Mouse (Mus musculus) lung, postnatal 14 days (tissue): Measurements from ENCODE around the gene Zfyve9.
"Not testable (repeated sequence)": the region's sequence is repeated elsewhere in the genome, so short reads cannot be mapped to it uniquely, and the experiment has no call there.

ENCODE experiments used
- DNase-seq: peaks from one replicate; pipeline ENCODE4 v3.0.0; 2021

Zfyve9 gene

DNA sequence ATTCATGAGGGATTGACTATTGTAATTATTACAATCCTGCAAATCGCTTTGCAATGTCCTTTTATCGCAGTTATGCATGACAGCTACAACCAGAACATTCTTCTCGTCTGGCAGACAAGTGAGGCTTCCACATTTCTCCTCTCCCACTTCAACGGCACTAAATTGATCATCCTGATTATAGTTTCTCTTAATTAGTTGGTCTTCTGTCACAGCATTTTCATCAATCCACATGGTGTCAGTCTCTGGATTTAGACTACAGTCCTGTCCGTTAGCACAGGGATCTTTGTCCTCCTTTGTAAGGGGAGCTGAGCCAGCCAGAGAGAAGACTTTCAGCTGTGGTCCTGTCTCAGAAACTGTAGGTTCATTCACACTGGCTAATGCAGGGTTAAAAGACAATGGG lies 61.2 kb downstream of the Zfyve9 start, which contains the start of gene 3110021N24Rik:
TSS of gene 3110021N24Rik (plus strand) at position 301 of the 400 bp plus-strand sequence.
- no peak for DNase-seq

DNA sequence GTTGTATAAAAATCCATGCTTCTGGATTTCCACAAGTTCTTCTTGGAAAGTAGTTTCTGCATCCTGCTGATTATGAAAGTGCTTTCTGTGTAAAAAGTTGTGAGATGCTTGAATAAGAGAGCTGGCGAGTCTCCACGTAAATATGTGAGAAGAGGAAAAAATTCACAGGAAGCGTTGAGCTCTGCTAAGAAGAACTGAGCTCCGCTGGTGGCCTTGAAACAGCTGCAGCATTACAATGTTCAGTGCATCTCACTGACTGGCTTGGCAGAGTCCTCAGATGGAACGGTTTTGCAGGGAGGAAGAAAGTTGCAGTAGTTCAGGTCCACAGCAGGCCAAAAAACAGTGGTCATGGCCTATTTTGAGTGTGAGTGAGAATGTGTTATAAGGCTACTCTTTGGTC lies 72.4 kb downstream of the Zfyve9 start:
- peak; percentile 4 for DNase-seq

DNA sequence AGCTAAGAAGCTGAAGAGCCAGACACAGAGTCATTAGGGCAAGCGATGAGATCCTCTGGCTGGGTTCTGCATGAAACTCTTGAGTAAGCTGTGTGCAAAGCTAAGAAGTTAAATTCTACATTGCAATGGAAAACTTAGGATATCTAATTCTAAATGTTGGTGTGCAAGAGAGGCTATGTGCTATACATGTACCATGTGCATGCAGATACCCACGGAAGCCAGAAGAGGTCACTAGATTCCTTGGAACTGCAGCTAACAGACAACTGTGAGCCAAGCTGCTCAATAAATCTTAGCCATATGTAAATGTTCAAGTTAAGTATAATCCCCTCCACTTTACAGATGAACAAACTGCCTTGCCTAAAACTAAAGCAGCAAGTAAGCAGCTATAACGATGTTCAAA lies 83.7 kb downstream of the Zfyve9 start:
- DNase-seq = peak; percentile 18

DNA sequence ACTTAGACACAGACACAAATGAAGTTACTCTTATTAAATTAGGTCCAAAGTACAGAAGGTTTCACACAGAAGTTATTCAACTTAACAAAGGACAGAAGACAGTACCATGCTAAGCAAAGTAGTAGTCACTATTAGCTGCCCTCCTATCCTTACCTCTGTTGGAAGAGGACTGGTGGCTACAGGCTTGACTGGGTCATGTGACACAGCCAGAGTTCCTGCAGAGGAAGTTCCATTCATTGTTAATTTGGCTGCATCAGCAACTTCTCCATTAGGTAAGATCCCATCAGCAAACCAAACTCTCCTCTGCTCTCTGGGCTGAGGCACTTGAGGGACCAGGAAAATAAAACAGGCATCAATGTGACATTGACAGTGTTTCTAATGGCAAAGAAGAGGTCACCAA lies 89.1 kb downstream of the Zfyve9 start:
- DNase-seq = no peak

DNA sequence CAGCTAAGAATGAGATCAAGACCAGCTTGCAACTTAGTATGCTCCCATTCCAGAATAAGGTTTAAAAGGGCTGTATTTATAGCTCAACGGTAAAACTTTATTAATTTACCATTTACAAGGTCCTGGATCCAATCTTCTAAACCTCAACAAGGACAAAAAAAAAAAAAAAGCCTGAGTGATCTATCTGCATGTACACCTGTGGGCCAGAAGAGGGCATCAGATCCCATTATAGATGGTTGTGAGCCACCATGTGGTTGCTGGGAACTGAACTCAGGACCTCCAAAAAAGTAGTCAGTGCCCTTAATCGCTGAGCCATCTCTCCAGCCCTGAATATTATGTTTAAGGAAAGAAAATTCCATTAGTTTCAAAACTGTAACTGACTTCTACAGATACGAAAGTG lies 90.1 kb downstream of the Zfyve9 start:
- no peak for DNase-seq

DNA sequence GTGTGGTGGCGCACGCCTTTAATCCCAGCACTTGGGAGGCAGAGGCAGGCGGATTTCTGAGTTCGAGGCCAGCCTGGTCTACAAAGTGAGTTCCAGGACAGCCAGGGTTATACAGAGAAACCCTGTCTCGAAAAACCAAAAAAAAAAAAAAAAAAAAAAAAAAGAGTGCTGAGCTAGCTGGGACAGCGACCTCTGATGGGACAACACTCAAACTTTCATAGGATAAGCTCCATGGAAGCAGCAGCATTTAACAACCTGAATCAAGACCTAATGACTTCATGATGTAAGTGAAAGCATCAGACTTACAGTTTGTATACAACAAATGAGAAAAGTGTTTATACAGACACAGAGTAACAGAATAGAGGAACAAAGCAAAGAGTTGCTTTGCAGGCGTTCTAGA lies 93.5 kb downstream of the Zfyve9 start:
- DNase-seq = not testable (repeated sequence)

DNA sequence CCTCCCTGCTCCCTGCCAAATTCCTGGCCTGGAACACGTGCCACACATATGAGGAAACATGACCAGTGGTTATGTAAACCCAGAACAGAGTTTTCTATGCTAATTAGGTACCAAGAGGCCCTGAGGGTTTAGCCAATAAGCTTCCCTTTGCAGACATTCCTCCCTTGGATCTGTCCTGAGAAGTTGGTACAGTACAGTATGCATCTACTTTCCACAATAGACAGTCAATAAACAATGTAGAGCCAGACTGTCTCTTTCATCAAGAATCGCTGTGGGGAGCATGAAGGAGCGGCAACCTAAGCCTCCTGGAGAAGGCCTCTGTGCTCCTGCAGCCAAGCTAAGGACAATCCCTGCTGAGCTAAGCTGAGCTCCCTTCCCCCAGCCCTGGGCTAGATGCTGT lies 94.4 kb downstream of the Zfyve9 start:
- no peak for DNase-seq

DNA sequence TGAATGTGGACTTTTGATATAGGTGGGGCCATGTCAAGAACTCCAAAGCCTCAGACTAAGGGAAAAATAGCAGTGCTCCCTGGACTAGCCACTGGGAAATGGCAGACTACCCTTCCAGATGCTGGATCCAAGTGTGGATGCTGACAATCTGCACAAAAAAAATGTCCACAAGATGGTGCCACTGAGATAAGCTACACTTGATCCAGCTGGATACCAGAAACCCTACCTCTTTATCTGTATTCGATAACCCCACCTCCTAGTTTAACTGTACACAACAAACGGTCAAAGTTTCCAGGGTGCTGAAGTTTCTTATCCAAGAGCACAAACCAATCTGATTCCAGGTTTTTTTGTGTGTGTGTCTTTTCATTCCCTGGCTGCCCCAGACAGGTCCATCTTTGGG lies 116.2 kb downstream of the Zfyve9 start:
- DNase-seq = peak; percentile 6

DNA sequence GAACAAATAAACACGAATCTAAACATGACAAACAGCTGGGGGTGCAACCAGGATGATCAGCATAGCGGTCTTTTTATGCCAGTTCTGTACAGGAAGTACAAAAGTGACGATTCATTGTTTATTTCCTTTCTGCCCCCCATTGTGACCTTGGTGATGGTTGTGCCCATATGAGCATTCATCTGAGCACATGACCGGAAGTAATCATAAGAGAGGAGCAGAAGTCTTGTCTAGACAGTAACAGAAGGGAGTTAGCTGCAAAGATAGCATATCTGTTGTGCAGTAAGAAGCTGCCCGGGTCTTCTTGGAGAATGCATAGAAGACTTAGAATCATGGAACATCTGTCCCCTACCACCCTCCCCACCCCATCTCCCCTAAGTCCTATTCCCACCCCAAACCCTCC lies 141.8 kb downstream of the Zfyve9 start:
- no peak for DNase-seq

DNA sequence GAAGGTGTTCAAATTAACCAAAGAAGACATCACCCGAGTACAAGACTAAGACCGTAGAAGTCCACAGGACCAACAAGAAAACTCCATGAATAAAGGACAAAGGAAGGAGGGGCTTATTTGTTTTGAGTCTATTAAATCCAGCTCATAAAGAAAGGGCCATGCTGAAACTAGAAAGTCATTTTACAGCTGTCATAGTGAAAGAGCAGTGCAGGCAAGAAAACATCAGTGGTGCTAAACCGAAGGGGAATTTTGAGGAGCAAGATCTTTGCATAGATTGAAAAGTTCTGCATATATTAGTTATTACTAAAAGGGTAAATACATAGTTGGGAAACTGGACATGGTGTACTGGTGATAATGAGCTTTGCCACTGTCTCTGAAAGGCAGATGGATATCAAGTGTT lies 142.9 kb downstream of the Zfyve9 start:
- DNase-seq = no peak

DNA sequence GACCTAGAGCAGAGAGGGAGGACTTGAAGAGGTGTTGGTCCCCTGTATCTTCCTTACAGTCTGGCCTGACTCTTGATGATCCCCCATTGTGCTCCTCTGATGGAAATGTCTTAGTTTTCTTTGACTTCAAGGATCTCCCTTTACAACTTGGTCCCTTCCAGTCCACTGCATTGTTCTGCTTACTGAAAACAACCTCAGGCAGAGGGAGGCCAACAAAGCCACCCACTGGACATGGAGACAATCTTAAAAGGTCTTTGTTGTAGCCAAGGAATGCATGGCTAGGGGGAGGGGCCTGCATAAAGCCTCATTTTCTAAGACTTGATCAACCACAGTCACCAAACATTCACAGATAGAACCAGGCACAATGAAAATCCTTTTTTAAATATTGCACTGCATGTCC lies 145.5 kb downstream of the Zfyve9 start:
- DNase-seq = no peak

DNA sequence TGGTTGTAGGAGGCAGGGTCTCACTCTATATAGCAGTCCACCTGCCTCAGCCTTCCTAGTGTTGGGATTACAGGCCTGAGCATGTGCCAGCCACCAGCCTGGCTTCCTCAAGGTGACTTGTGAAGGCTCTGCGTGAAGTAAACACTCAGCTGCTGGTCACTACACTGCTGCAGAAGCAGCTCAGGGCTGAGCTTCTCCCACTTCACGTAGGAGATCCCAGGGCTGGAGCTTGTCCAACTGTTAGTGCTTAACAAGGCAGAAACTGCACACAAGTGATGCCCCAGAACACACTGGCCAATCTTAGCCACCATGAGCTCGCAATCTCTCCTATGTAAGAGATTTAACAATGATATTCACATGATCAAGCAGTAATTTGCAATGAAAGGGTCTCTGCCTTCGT lies 145.9 kb downstream of the Zfyve9 start:
- DNase-seq = no peak

DNA sequence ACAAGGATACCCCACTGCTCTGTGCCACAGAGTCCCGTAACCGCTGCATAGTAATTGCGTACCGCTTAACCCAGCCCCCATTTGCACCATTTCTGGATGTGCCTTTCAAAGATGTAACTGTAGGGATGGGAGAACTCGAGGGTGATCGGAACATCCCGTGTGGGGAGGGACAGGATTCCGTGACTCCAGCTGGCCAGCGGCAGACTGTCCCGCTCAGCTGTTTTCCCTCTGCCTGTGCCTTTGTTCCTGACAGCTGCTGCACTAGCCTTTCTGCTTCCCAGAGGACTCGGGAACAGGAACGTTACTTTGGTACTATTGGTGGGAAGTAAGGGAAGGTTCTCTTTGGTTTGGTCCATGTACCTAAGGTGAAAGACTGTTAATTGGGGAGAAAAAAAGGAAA lies 146.9 kb downstream of the Zfyve9 start:
- no peak for DNase-seq

DNA sequence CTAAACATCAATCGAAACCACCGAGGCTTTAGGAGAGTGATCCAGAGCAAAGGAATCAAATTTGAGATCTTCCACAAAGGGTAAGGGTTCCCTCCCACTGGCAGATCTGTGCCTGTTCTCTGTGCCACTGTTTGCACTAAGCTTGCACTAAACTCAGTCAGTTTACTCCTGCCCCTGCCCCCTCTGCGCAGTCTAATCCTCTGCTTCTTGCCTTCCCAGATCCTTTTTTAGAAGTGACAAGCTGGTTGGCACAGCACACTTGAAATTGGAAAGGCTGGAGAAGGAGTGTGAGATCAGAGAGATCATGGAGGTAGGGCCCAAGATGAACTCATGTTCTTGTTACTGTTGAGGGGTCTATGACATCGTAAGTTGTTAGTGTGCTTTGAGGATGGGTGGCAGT lies 149.0 kb downstream of the Zfyve9 start:
- DNase-seq = no peak

DNA sequence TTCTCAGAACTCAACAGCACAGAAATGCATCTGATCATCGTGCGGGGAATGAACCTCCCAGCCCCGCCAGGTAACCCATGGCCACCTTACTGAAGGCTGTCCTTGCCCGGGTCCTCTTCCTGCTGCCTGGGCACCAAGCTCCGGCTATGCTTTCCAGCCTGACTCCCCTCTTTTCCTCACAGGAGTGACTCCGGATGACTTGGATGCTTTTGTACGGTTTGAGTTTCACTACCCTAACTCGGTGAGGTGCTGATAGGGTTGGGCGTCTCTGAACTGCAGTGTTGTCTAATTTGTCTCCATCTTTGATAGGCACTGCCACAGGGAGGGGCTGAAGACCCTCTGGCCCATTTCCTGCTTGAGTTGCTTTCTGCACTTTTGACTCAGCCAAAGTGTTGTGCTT lies 150.5 kb downstream of the Zfyve9 start:
- DNase-seq = no peak

DNA sequence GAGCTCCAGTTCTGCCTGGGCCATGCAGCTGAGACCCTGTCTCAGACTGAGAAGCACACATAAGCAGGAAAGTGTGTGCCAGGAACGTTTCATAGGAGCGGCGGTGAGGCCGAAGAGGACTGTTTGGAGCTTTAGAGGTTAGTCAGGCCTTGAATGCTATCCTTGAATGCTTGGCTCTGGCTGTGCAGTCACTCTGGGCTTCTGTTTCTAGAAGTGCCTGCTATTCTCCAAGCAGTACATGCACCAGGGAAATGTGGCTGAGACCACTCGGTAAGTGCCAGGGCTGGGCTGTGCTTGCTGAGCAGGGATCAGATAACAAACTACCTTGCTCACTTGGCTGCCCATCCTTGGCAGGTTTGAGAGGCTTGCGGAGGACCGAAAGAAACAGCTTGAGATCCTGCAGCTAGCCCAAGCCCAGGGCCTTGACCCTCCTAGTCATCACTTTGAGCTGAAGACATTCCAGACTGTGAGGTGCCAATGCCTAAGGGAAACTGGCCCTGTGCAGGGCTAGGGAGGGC lies 151.2 kb downstream of the Zfyve9 start:
- no peak for DNase-seq

DNA sequence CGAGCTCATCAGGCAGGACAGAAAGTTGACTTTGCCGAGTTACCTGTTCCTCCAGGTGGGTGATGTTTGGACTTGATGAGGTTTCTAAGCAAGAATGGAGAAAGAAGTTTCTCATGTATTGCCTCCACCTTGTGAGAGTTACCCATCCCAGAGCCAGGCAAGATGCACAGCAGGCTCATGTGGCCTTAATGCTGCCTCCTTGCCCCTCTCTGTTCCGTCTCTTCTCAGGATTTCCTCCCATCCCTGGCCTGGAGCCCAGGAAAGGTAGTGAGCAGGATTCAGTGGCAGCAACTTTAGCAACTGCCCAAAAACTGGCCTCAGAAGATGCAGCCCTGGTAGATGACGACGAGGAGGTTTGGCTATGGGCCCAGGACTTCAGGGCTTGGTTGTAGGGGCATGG lies 153.5 kb downstream of the Zfyve9 start:
- no peak for DNase-seq

DNA sequence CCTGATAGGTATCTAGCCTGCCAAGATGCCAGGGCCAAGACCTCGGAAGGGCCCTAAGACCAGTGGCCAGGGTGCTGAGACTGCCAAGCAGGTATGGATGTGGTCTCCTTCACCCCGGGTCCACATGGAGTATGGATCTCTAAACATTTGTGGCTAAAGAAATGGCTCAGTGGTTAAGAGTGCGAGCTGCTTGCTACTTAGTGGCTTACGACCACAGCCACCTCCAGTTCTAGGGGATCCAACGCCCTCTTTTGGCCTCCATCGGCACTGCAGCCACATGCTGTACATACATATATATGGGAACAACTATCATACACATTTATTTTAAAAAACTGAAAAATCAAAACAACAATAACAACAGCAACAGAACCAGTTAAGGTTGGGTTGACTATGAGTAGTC lies 159.1 kb downstream of the Zfyve9 start:
- DNase-seq = no peak

DNA sequence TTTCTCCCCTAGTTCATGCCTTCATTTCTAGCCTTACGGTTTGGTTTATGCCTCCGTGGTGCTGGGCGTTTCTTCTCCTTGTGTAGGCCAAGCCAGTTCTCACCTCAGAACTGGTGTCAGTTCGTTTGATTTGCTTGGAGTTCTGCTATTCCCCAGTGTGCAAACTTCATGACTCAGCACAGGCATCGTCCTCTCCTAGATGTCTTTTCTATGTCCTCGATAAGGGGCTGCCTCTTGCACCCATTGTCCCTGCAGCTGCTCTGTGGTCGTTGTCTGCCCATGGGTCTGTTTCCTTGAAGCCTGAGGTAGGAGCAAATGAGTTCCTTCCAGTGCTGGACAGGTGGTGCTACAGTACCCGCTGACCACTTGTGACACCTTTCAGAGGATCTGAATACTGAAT lies 160.1 kb downstream of the Zfyve9 start:
- DNase-seq = no peak

DNA sequence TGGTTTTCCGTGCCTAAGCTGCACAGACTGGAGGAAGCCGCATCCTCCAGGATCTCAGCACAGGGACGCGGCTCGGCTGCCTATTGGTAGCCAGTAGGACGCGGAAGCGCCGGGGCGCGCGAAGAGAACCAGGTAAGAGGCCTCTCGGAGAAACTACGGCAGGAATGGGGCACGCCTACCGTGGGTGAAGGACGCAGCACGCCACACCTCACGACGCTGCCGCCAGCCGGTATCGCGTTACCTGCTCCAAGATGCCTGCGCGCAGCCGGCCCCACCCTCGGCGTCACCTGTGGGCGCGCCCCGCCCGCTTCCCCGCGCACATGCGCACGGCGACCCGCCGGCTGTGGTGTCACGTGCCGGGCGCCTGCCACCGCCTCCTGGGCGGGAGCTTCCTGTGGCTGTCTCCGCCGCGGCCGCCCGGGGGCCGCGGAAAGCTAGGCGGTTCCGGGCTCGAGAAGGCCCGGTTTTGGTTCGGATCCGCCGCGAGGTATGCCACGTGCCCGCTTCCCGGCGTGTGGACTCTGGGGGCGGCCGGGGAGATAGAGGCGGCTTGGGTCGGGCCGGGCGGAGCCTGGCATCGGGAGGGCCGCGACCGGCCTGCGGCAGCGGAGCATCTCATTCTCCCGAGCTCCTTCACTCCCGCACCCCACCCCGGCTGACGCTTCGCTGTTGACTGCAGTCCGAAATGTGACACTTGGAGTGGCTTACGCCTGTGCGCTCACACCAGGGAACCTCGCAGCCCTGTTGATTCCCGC lies 160.8 kb downstream of the Zfyve9 start, which contains the start of gene Cc2d1b:
TSS of gene Cc2d1b (plus strand) at position 354 of the 755 bp plus-strand sequence.
- DNase-seq = peak; percentile 90

DNA sequence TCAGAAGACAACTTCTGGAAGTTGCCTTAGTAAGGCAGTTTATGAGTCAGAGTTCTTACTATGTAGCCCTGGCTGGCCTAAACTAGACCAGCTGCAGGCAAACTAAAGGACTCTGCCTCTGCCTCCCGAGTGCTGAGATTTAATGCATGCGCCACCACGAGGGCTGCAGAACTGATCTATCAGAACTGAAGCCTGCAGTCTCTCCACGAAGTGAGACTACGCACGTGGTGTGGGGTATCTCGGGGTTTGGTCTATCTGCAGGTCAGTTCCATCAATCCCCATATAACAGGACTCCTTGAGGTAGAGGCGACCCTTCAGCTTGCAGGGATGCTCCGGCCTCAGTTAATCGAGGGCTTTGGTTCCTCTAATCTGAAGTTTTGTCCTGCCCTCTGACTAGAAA lies 161.4 kb downstream of the Zfyve9 start:
- peak; percentile 8 for DNase-seq

DNA sequence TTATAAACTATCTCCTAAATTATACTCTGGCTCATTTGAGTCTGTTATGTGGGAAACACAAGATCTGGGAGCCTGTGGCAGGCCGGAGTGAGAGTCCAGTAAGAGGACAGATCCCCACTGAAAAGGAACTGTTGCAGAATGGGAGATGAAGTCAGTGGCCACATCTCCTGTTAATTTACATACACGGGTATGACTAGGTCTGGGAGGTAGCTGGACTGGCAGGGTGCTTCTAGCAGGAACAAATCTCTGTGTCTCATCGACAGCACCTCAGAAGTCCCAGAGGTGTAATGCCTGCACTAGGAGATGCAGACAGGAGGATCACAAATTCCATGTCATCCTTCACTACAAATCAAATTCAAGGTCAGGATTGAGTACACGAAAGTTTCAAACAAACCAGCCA lies 162.0 kb downstream of the Zfyve9 start:
- DNase-seq = no peak

DNA sequence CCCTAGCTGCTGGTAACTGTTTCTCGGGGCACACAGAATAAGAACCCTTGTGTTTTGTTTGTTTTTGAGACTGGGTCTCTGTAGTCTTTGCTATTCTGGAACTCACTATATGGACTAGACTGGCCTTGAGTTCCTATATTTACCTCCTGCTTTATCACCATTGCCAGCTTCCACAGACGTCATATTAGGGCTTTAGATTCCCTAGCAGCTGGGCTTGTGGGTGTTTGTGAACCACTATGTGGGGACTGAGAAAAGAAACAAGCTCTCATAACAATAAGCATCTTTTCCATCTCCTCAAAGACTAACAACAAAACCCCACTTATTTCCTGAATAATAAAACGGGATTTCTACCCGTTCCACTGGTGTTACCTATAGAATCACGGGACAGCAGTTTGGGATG lies 169.7 kb downstream of the Zfyve9 start:
- DNase-seq = no peak

DNA sequence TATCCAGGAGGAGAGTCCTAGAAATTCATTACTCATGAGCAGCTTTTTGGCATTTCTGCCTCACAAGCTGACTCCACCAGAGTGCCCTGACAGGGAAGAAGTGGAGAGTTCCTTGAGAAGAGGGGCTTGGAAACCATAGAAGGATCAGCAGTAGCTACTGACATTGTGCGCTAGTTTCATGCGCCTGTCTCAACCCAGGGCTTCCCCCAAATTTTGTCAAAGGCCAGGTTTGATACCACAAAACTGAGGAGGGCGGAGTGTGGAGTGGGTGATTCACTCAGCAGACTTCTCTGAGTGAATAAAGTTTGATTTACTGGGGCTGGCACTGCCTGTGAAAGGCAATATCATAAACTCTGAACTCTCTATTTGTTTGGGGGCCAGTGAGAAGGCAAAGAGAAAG lies 171.9 kb downstream of the Zfyve9 start:
- DNase-seq = no peak

DNA sequence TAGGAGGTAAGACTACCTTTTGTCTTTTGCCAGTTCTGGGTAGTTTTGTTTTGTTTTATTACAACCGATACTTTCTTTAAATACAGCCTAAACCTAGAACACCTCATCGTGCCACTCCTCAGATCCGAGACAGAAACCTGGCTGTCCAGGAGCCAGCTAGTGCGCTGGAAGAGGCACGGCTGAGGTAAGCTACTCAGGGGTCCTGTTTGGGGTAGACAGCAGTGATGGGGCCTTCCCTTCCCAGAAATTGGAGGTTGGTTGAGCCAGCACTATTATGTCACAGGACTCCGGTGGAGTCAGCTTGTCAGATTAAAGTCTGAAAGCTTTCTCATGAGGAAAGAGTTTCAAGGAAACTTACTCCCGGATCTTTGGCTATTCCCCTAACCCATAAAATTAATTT lies 178.7 kb downstream of the Zfyve9 start:
- no peak for DNase-seq
